Mouse (Mus musculus) CD4-positive, CD25-positive, alpha-beta regulatory T cell, adult 2 months (primary cell): Measurements from ENCODE around the gene Olfr1157.

Source experiments
- DNase-seq: peaks from one replicate; pipeline ENCODE4 v3.0.0-alpha.2; 2012; ENCODE audit warnings: low read depth, low spot score

The Olfr1157 gene

GRCm38 (mm10) chr2:87968199-87968598 lies at the start of gene Olfr1157:
Gene Olfr1157 (minus strand): TSS chr2:87968299.
- DNase-seq: no peak

GRCm38 (mm10) chr2:88007515-88008318 lies 39.6 kb upstream of the Olfr1157 start, which contains the start of gene Olfr1160:
Gene Olfr1160 (minus strand): TSS chr2:88008268.
- no peak for DNase-seq

GRCm38 (mm10) chr2:87989813-87990212 lies 21.7 kb upstream of the Olfr1157 start, which contains the start of gene Olfr1158:
Gene Olfr1158 (plus strand): TSS chr2:87990113.
- no peak for DNase-seq

GRCm38 (mm10) chr2:87974563-87974962 lies 6.5 kb upstream of the Olfr1157 start, which contains the start of gene Olfr74:
Gene Olfr74 (minus strand): TSS chr2:87974663.
- no peak for DNase-seq

- DNase-seq: no peak
Observed at GRCm38 (mm10) chr2:87953000-87953399, 15.1 kb downstream of the Olfr1157 start, which contains the start of gene Olfr1156. Gene Olfr1156 (minus strand): TSS chr2:87953100.

DNA sequence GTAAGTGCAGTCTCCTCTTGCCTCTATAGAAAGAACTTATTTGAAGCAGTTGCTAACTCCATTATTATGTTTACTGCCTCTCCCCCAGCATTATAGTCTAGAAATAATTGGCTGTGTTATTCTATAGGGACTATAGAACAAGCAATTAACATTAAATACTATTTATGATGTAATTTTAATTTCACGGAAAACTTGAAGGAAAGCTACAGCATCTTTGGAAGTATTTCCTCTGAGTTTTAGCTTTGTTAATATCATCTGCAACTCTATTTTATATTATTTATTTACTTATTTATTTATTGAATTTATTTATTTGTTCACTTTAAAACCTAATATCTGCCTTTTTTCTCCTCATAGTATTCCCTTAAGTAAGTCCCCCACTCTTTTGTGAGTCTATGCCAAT lies 23.1 kb downstream of the Olfr1157 start, which contains the start of gene Olfr1155:
Olfr1155 (minus strand) TSS at position 101 of the 400 bp plus-strand sequence.
- no peak for DNase-seq
